Mouse (Mus musculus): ENCODE data around the gene Ncoa3.

DNA sequence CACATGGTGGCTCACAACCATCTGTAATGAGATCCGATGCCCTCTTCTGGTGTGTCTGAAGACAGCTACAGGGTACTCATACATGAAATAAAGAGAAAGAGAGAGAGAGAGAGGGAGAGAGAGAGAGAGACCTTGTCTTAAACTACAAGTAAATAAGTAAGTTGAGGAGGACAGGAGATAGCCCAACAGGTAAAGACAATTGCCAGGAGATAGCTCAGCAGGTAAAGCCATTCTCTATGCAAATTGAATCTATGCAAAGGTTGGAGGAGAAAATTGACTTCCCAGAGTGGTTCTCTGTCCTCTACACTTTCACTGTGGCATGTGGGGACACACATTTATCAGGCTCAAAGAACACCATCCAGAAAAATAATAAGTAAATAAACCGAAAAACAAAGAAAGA lies 49.3 kb upstream of the Ncoa3 start:
- TF ChIP-seq CTCF (IDR thresholded peaks at IDR 0.05; ENCODE audit: low read depth, low read length) (no peak), POLR2A (IDR thresholded peaks at IDR 0.05; ENCODE audit: extremely low read depth, insufficient read depth, low read length) (no peak)

Measured in liver, adult 2 months (tissue).